Mouse (Mus musculus) thymus, adult 2 months (tissue): ENCODE results near the gene Wdr31.

Experiments used
- CTCF ChIP-seq: fragments of 200-500 bp; IDR thresholded peaks from 2 replicates; pipeline ENCODE4 v1.5.1; 2012; ENCODE audit warnings: mild to moderate bottlenecking, control low read depth, low read length, moderate library complexity, borderline replicate concordance; ENCODE audit not compliant: control insufficient read depth, poor library complexity, insufficient read depth; ENCODE audit errors: extremely low read depth
- POLR2A ChIP-seq: fragments of 200-500 bp; IDR thresholded peaks from 2 replicates; pipeline ENCODE4 v1.6.1; 2012; ENCODE audit warnings: mild to moderate bottlenecking, low read length, control low read depth, moderate library complexity; ENCODE audit not compliant: control insufficient read depth, poor library complexity, insufficient read depth; ENCODE audit errors: extremely low read depth

DNA sequence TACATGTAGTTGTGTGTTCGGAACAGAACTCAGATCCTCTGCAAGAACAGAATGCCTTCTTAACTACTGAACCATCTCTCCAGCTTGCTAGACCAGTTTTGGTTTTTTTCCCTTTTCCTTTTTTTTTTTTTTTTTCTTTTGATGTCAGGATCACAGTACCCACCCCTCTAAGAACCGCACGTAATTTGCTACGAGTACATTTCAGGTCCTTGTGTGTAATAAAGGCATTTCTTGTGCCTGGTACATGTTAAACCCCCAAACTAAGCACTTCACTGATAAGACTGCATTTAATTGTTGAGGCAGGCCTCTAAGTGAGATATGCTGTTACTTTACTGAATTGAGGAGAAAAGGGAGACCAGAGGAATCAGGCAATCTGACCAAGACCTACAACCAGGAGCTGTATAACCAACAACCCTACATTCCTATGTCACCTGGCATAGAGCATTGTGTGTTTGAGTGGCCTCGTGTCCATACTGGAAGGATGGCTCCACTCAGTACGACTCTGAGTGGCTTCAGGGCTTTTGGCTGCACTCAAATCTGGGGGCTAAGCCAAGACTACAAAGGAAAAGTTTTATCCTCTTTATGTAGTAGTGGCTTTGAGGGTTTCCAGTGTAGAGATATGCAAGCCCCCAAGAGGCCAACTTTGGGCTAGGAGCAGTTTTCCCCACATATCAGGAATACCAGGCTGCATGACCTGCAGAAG is 7.0 kb upstream of the Wdr31 start:
- TF ChIP-seq CTCF = no peak
- no peak for TF ChIP-seq POLR2A
